Mouse (Mus musculus): ENCODE measurements around the gene Gm21921.
"Not testable (repeated sequence)": the region's sequence is repeated elsewhere in the genome, so short reads cannot be mapped to it uniquely, and the experiment has no call there.

Gene Gm21921

GRCm38 (mm10) chrY:24796143-24796542 is at the start of gene Gm21921:
Gene Gm21921 (minus strand): TSS chrY:24796243.
- DNase-seq (ENCODE audit: extremely low spot score, low read depth, low spot score): not testable (repeated sequence)

Data from hindlimb bud, embryonic 11.5 days (tissue).